Mouse (Mus musculus) forebrain, embryonic 12.5 days (tissue): ENCODE measurements around the gene Zc3hc1. TPM values are rescaled to one million over a fixed set of nuclear protein-coding genes. Genes with fewer than 3 reads are reported as not detected.

ENCODE experiments used
- ATAC-seq: fragments of 200-750 bp; cut with Nextera tagmentation; 2 replicates; pipeline ENCODE4 v1.8.0; 2017; ENCODE audit warnings: moderate TSS enrichment; ENCODE audit not compliant: low FRiP score
- H3K27ac ChIP-seq: fragments of 300-500 bp; sonication (generic); 2 replicates; pipeline ENCODE4 v1.5.1; 2016; ENCODE audit warnings: mild to moderate bottlenecking
- H3K27me3 ChIP-seq: fragments of 300-500 bp; sonication (generic); 2 replicates; pipeline ENCODE4 v1.6.1; 2016; ENCODE audit warnings: mild to moderate bottlenecking
- H3K36me3 ChIP-seq: fragments of 300-500 bp; sonication (generic); replicated peaks from 2 replicates; pipeline ENCODE4 v1.6.1; 2016; ENCODE audit warnings: mild to moderate bottlenecking
- H3K4me1 ChIP-seq: fragments of 300-500 bp; sonication (generic); 2 replicates; pipeline ENCODE4 v1.6.1; 2016
- H3K4me2 ChIP-seq: fragments of 300-500 bp; sonication (generic); 2 replicates; pipeline ENCODE4 v1.6.1; 2016; ENCODE audit warnings: mild to moderate bottlenecking, moderate library complexity
- H3K4me3 ChIP-seq: fragments of 300-500 bp; sonication (generic); replicated peaks from 2 replicates; pipeline ENCODE4 v1.5.1; 2016; ENCODE audit warnings: mild to moderate bottlenecking
- H3K9ac ChIP-seq: fragments of 300-500 bp; sonication (generic); 2 replicates; pipeline ENCODE4 v1.6.1; 2016; ENCODE audit warnings: mild to moderate bottlenecking
- H3K9me3 ChIP-seq: fragments of 300-500 bp; sonication (generic); 2 replicates; pipeline ENCODE4 v1.6.1; 2016
- WGBS: fragments of 180-500 bp; shearing (Covaris S2); methylation state at CpG from one replicate; pipeline ENCODE4 v1.1.7; 2016; 5-methylcytosine and 5-hydroxymethylcytosine counted together
- polyA plus RNA-seq: library from polyadenylated mRNA; unstranded; fragments of >200 nt; fragmentation: Nextera tagmentation; extraction: Ambion mirVana; gene quantifications from 2 replicates; pipeline ENCODE4 v1.2.1, GENCODE M21; 2016

Zc3hc1 gene
- polyA plus RNA-seq, 1 experiment from 2014 or later: 65.2 TPM

GRCm38 (mm10) chr6:30359762-30360509 lies 30.9 kb downstream of the Zc3hc1 start:
- H3K4me3 ChIP-seq: no peak overlapping the region
- H3K4me1 ChIP-seq: no peaks in the 10 kb centered on the region
- H3K4me2 ChIP-seq: no peak overlapping the region
- H3K27ac ChIP-seq: no peak overlapping the region
- WGBS: 79% methylated on average over 12 of the region's 12 CpGs
- peaks cover 16% of the 10 kb centered on the region for H3K36me3 ChIP-seq
- H3K27me3 ChIP-seq: no peaks in the 10 kb centered on the region
- ATAC-seq: no peak
- H3K9ac ChIP-seq: no peak overlapping the region
- H3K9me3 ChIP-seq: no peaks in the 10 kb centered on the region

GRCm38 (mm10) chr6:30357561-30358177 lies 33.2 kb downstream of the Zc3hc1 start:
- H3K9me3 ChIP-seq: no peaks in the 10 kb centered on the region
- no peak overlapping the region for H3K4me2 ChIP-seq
- no peaks in the 10 kb centered on the region for H3K36me3 ChIP-seq
- no peaks in the 10 kb centered on the region for H3K27me3 ChIP-seq
- no peak overlapping the region for H3K9ac ChIP-seq
- no peaks in the 10 kb centered on the region for H3K4me1 ChIP-seq
- ATAC-seq: peak; percentile 74; the same call in 1 of the 2 replicates
- no peak overlapping the region for H3K4me3 ChIP-seq
- WGBS: 23% methylated on average over 9 of the region's 9 CpGs
- H3K27ac ChIP-seq: no peak overlapping the region

- no peaks in the 10 kb centered on the region for H3K36me3 ChIP-seq
- no peak overlapping the region for H3K4me3 ChIP-seq
- H3K27ac ChIP-seq: no peak overlapping the region
- H3K27me3 ChIP-seq: no peaks in the 10 kb centered on the region
- WGBS: 86% methylated on average over 12 of the region's 12 CpGs
- H3K9ac ChIP-seq: no peak overlapping the region
- no peak for ATAC-seq
- H3K4me1 ChIP-seq: no peaks in the 10 kb centered on the region
- H3K9me3 ChIP-seq: no peaks in the 10 kb centered on the region
- H3K4me2 ChIP-seq: no peak overlapping the region
Observed at GRCm38 (mm10) chr6:30356680-30357079, 34.1 kb downstream of the Zc3hc1 start.

GRCm38 (mm10) chr6:30356161-30356560 lies 34.7 kb downstream of the Zc3hc1 start:
- no peaks in the 10 kb centered on the region for H3K36me3 ChIP-seq
- ATAC-seq: no peak
- 84% methylated on average over 5 of the region's 5 CpGs for WGBS

GRCm38 (mm10) chr6:30355701-30356100 lies 35.1 kb downstream of the Zc3hc1 start:
- no peaks in the 10 kb centered on the region for H3K4me1 ChIP-seq
- no peak overlapping the region for H3K4me2 ChIP-seq
- H3K36me3 ChIP-seq: no peaks in the 10 kb centered on the region
- no peak overlapping the region for H3K4me3 ChIP-seq
- no peak overlapping the region for H3K9ac ChIP-seq
- ATAC-seq: no peak
- no peak overlapping the region for H3K27ac ChIP-seq
- H3K9me3 ChIP-seq: no peaks in the 10 kb centered on the region
- no peaks in the 10 kb centered on the region for H3K27me3 ChIP-seq
- 80% methylated on average over 8 of the region's 8 CpGs for WGBS

More at GRCm38 (mm10) chr6:30356161-30356560, 34.7 kb downstream of the Zc3hc1 start:
- Histone ChIP-seq H3K27me3 (no peaks in the 10 kb centered on the region), H3K4me1 (no peaks in the 10 kb centered on the region), H3K4me2 (no peak overlapping the region), H3K27ac (no peak overlapping the region), H3K4me3 (no peak overlapping the region), H3K9me3 (no peaks in the 10 kb centered on the region), H3K9ac (no peak overlapping the region)

- no peak overlapping the region for H3K4me3 ChIP-seq
- H3K27me3 ChIP-seq: no peaks in the 10 kb centered on the region
- no peaks in the 10 kb centered on the region for H3K36me3 ChIP-seq
- ATAC-seq: no peak
- no peak overlapping the region for H3K9ac ChIP-seq
- no peak overlapping the region for H3K27ac ChIP-seq
- no peaks in the 10 kb centered on the region for H3K9me3 ChIP-seq
- H3K4me1 ChIP-seq: no peaks in the 10 kb centered on the region
- H3K4me2 ChIP-seq: no peak overlapping the region
- WGBS: 81% methylated on average over 5 of the region's 5 CpGs
Observed at GRCm38 (mm10) chr6:30354760-30355159, 36.1 kb downstream of the Zc3hc1 start.

- Histone ChIP-seq H3K27me3 (no peaks in the 10 kb centered on the region), H3K36me3 (no peaks in the 10 kb centered on the region), H3K27ac (no peak overlapping the region), H3K9me3 (no peaks in the 10 kb centered on the region), H3K9ac (no peak overlapping the region), H3K4me2 (no peak overlapping the region), H3K4me3 (no peak overlapping the region), H3K4me1 (no peaks in the 10 kb centered on the region)
- 72% methylated on average over 8 of the region's 8 CpGs for WGBS
- no peak for ATAC-seq
Observed at GRCm38 (mm10) chr6:30353661-30354060, 37.2 kb downstream of the Zc3hc1 start.

- WGBS: 73% methylated on average over 8 of the region's 8 CpGs
- H3K36me3 ChIP-seq: no peaks in the 10 kb centered on the region
- H3K27ac ChIP-seq: no peak overlapping the region
- no peaks in the 10 kb centered on the region for H3K9me3 ChIP-seq
- no peak overlapping the region for H3K4me3 ChIP-seq
- H3K27me3 ChIP-seq: no peaks in the 10 kb centered on the region
- no peak for ATAC-seq
- no peaks in the 10 kb centered on the region for H3K4me1 ChIP-seq
- H3K9ac ChIP-seq: no peak overlapping the region
- H3K4me2 ChIP-seq: no peak overlapping the region
Observed at GRCm38 (mm10) chr6:30352762-30353161, 38.1 kb downstream of the Zc3hc1 start.

- no peak overlapping the region for H3K27ac ChIP-seq
- no peaks in the 10 kb centered on the region for H3K9me3 ChIP-seq
- H3K36me3 ChIP-seq: no peaks in the 10 kb centered on the region
- no peak overlapping the region for H3K4me2 ChIP-seq
- H3K9ac ChIP-seq: no peak overlapping the region
- whole genome bisulfite sequencing: 85% methylated on average over 9 of the region's 9 CpGs
- no peak overlapping the region for H3K4me3 ChIP-seq
- no peaks in the 10 kb centered on the region for H3K4me1 ChIP-seq
- no peaks in the 10 kb centered on the region for H3K27me3 ChIP-seq
- ATAC-seq: no peak
Observed at GRCm38 (mm10) chr6:30351290-30351689, 39.5 kb downstream of the Zc3hc1 start.

GRCm38 (mm10) chr6:30347288-30347801 lies 43.5 kb downstream of the Zc3hc1 start:
- ATAC-seq: no peak
- Histone ChIP-seq H3K4me2 (no peak overlapping the region), H3K4me1 (no peaks in the 10 kb centered on the region), H3K27me3 (no peaks in the 10 kb centered on the region), H3K4me3 (no peak overlapping the region), H3K27ac (no peak overlapping the region), H3K9me3 (no peaks in the 10 kb centered on the region), H3K36me3 (no peaks in the 10 kb centered on the region), H3K9ac (no peak overlapping the region)
- WGBS: 83% methylated on average over 4 of the region's 4 CpGs

- Histone ChIP-seq H3K4me1 (no peaks in the 10 kb centered on the region), H3K27me3 (no peaks in the 10 kb centered on the region), H3K4me2 (no peak overlapping the region), H3K27ac (no peak overlapping the region), H3K4me3 (no peak overlapping the region), H3K36me3 (no peaks in the 10 kb centered on the region), H3K9me3 (no peaks in the 10 kb centered on the region), H3K9ac (no peak overlapping the region)
- 77% methylated on average over 6 of the region's 6 CpGs for WGBS
- ATAC-seq: no peak
Observed at GRCm38 (mm10) chr6:30346737-30347136, 44.1 kb downstream of the Zc3hc1 start.

- no peaks in the 10 kb centered on the region for H3K9me3 ChIP-seq
- no peaks in the 10 kb centered on the region for H3K27me3 ChIP-seq
- H3K9ac ChIP-seq: no peak overlapping the region
- H3K4me3 ChIP-seq: no peak overlapping the region
- 87% methylated on average over 6 of the region's 6 CpGs for WGBS
- no peaks in the 10 kb centered on the region for H3K36me3 ChIP-seq
- H3K4me1 ChIP-seq: no peaks in the 10 kb centered on the region
- no peak overlapping the region for H3K27ac ChIP-seq
- no peak overlapping the region for H3K4me2 ChIP-seq
- no peak for ATAC-seq
Observed at GRCm38 (mm10) chr6:30344032-30344431, 46.8 kb downstream of the Zc3hc1 start.
